Mouse (Mus musculus) spleen, adult 2 months (tissue): ENCODE measurements around the gene Ms4a15. TPM values are rescaled to one million over a fixed set of nuclear protein-coding genes. Genes with fewer than 3 reads are reported as not detected.
A peak's percentile ranks its signal among the peaks of the same experiment; 100 is the strongest.

Experiments used
- DNase-seq, 2 experiments: peaks; one replicate each; pipeline versions ENCODE4 v3.0.0 to v3.0.0-alpha.2; 2012 to 2021; ENCODE audit warnings: low spot score in 2 of 2, low read depth in 1 of 2
- H3K27ac ChIP-seq: fragments of 200-500 bp; 2 replicates; pipeline ENCODE4 v1.5.1; 2012; ENCODE audit warnings: low read length, inconsistent platforms; ENCODE audit not compliant: insufficient read depth
- H3K27me3 ChIP-seq: fragments of 200-500 bp; 2 replicates; pipeline ENCODE4 v1.6.1; 2012; ENCODE audit warnings: mild to moderate bottlenecking, moderate library complexity, low read length, inconsistent platforms; ENCODE audit not compliant: control insufficient read depth, insufficient read depth
- H3K36me3 ChIP-seq: fragments of 200-500 bp; 2 replicates; pipeline ENCODE4 v1.6.1; 2012; ENCODE audit warnings: mild to moderate bottlenecking, low read length, inconsistent platforms; ENCODE audit not compliant: control insufficient read depth, insufficient read depth
- H3K4me1 ChIP-seq: fragments of 200-500 bp; 2 replicates; pipeline ENCODE4 v1.6.1; 2011; ENCODE audit warnings: inconsistent platforms; ENCODE audit not compliant: control insufficient read depth, insufficient read depth, insufficient read length
- H3K4me3 ChIP-seq: fragments of 200-500 bp; 2 replicates; pipeline ENCODE4 v1.5.1; 2011; ENCODE audit warnings: mild to moderate bottlenecking, inconsistent platforms; ENCODE audit not compliant: insufficient read depth, insufficient read length; ENCODE audit errors: extremely low read depth
- CTCF ChIP-seq: fragments of 200-500 bp; IDR thresholded peaks from 2 replicates; pipeline ENCODE4 v1.5.1; 2011; ENCODE audit warnings: mild to moderate bottlenecking, inconsistent platforms; ENCODE audit not compliant: insufficient read depth, insufficient read length, insufficient replicate concordance; ENCODE audit errors: extremely low read depth
- POLR2A ChIP-seq: fragments of 200-500 bp; IDR thresholded peaks from 2 replicates; pipeline ENCODE4 v1.6.1; 2011; ENCODE audit warnings: low read depth, low read length, inconsistent platforms
- WGBS: fragments of 180-500 bp; shearing (Covaris S2); methylation state at CpG from one replicate; pipeline ENCODE4 v1.1.7; 2018; 5-methylcytosine and 5-hydroxymethylcytosine counted together
- polyA plus RNA-seq: library from polyadenylated mRNA; depleted of rRNA; stranded (reverse); fragments of >200 nt; gene quantifications from 2 replicates; pipeline ENCODE4 v1.2.3, GENCODE M21; 2012; rRNA removed

Ms4a15 gene
- polyA plus RNA-seq, 1 experiment, result 0.35 TPM

DNA sequence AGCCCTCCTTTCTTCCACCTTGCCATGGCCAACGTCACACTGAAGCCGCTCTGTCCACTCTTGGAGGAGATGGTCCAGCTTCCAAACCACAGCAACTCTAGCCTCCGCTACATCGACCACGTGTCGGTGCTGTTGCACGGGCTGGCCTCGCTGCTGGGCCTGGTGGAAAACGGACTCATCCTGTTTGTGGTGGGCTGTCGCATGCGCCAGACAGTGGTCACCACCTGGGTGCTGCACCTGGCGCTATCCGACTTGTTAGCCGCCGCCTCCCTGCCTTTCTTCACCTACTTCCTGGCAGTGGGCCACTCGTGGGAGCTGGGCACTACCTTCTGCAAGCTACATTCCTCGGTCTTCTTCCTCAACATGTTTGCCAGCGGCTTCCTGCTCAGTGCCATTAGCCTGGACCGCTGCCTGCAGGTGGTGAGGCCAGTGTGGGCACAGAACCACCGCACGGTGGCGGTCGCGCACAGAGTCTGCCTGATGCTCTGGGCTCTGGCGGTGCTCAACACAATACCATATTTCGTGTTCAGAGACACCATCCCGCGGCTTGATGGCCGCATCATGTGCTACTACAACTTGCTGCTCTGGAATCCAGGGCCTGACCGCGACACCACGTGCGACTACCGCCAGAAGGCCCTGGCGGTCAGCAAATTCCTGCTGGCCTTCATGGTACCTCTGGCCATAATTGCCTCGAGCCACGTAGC lies 52.8 kb downstream of the Ms4a15 start:
- no peak for TF ChIP-seq POLR2A
- TF ChIP-seq CTCF, result peak; percentile 76
- Histone ChIP-seq H3K27me3 (no peaks in the 10 kb centered on the region), H3K36me3 (peaks cover 20% of the 10 kb centered on the region), H3K4me3 (no peak overlapping the region), H3K4me1 (peaks cover 4% of the 10 kb centered on the region), H3K27ac (no peak overlapping the region)
- 37% methylated on average over 37 of the region's 37 CpGs for WGBS
- peak; percentile 28 to 58 for DNase-seq

DNA sequence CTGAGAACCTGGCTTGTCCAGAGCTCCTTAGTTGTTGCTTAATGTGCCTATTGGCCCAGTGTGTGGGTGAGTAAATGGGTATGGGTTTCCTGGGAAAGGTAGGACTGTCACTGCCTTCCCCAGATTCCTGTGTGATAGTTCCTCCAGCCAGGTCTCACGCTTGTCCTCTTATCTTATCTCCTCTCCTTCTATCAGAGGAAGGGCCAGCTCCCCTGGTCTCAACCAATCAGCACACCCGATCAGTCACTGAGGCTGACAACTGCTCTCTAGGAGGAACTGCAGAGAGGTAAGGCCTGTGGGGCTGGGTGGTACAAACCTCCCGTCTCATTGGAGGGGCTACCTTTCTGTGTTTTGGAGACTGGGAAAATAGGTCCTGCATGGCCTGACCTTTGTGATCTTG lies 54.3 kb downstream of the Ms4a15 start:
- WGBS, result 68% methylated on average over 3 of the region's 3 CpGs

DNA sequence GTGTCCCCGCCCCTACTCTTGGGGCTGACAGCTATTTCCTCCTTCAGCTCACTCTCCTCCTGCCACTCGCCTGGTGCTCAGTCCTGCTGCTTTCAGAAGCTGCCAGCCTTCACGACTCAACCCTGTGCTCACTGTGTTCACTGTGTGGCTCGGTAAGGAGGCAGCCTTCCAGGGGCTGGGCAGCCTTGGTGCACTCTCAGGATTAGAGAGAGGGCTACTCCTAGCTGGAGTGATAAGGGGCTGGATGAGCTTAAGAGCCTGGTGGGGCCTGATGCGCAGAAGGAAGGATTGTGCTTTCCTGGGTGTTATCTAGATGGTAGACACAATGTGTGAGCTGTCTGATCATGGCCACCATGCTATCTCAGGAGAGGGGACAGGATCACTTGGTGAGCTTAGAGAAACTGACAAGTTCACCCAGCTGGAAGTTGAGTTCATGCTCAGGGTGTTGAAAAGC lies 55.9 kb downstream of the Ms4a15 start, which contains the start of gene Ptgdr2:
TSS of gene Ptgdr2 (plus strand) at position 51 of the 454 bp plus-strand sequence.
- 36% methylated on average over 5 of the region's 5 CpGs for WGBS
- H3K36me3 ChIP-seq, result peaks cover 4% of the 10 kb centered on the region; the same call in 1 of the 2 replicates
- no peaks in the 10 kb centered on the region for H3K27me3 ChIP-seq
- peaks cover 4% of the 10 kb centered on the region for H3K4me1 ChIP-seq
- no peak within 1 kb of the TSS for H3K27ac ChIP-seq
- TF ChIP-seq POLR2A (no peak), CTCF (no peak)
- H3K4me3 ChIP-seq, result no peak within 1 kb of the TSS
- DNase-seq, result no peak

More for the DNA sequence above, 54.3 kb downstream of the Ms4a15 start:
- H3K36me3 ChIP-seq, result peaks cover 15% of the 10 kb centered on the region
- TF ChIP-seq POLR2A (no peak), CTCF (no peak)
- DNase-seq, result no peak
- no peak overlapping the region for H3K27ac ChIP-seq
- H3K4me3 ChIP-seq, result no peak overlapping the region
- H3K4me1 ChIP-seq, result peaks cover 4% of the 10 kb centered on the region
- H3K27me3 ChIP-seq, result no peaks in the 10 kb centered on the region

DNA sequence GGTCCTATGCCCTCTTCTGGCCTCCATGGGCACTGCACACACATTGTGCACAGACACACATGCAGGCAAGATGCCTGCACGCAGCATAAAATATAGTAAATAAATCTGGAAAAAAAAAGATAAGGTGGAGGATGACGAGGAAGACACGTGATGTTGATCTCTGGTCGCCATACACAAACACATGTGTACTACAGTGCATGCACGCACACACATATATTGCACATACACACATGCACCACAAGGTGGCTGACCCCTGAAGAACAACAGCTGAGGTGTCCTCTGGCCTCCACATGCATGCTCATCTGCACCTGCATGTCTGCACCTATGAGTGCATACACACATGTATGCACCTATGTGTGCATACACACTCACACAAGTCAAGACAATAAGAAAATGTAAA lies 57.0 kb downstream of the Ms4a15 start:
- DNase-seq, result no peak
- Histone ChIP-seq H3K4me3 (no peak overlapping the region), H3K36me3 (no peaks in the 10 kb centered on the region), H3K27ac (no peak overlapping the region), H3K4me1 (peaks cover 4% of the 10 kb centered on the region), H3K27me3 (no peaks in the 10 kb centered on the region)
- TF ChIP-seq CTCF (no peak), POLR2A (no peak)
- 92% methylated on average over 5 of the region's 5 CpGs for WGBS

DNA sequence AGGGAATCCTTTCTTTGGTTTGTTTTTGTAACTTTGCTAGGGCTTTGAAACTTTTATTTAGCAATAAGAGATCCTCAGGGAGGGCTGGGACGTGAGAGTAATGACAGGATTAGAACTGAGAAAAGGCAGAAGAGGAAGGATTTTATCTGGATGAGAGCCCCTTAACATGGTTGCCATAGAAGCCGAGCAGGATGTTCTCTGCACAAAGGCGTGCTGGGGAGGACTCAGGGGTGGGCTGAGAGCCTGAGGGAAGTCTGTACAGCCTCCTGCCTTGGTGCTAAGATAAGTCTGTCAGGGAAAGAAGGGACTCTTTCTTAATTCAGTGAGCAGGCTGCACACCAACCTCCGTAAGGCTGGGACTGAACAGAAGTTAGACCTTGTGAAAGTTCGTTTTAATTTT lies 58.0 kb downstream of the Ms4a15 start:
- Histone ChIP-seq H3K36me3 (no peaks in the 10 kb centered on the region), H3K4me1 (no peaks in the 10 kb centered on the region), H3K27me3 (no peaks in the 10 kb centered on the region), H3K4me3 (no peak overlapping the region), H3K27ac (no peak overlapping the region)
- TF ChIP-seq CTCF, result no peak
- TF ChIP-seq POLR2A, result no peak
- DNase-seq, result no peak
- WGBS, result 45% methylated on average over 5 of the region's 5 CpGs

DNA sequence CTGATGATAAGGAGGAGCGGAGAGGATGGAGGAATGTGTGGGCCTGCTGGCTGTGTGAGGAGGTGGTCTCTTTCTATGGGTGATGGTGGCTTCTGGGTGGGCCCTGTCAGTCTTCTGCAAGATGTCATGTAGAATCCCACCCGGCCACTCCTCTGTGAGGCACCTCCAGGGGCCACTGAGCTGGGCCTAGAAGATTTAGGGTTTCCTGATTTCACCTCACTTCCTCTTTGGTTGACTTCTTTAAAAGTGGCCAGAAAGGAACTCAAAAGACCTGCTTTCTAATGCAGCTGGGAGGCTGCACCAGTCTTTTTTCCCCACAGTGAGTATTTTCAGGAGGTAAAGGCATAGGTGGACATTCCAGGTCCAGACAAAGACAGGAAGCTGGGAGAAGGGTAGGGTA lies 62.4 kb downstream of the Ms4a15 start:
- no peak for DNase-seq
- WGBS, result 51% methylated on average over 2 of the region's 2 CpGs
- H3K27me3 ChIP-seq, result no peaks in the 10 kb centered on the region
- H3K4me3 ChIP-seq, result no peak overlapping the region
- H3K27ac ChIP-seq, result no peak overlapping the region
- no peaks in the 10 kb centered on the region for H3K36me3 ChIP-seq
- no peaks in the 10 kb centered on the region for H3K4me1 ChIP-seq
- TF ChIP-seq POLR2A (no peak), CTCF (no peak)

Other genes starting within 250 kb of the Ms4a15 start
- gene Cd6, start 163.2 kb downstream of the Ms4a15 start, polyA plus RNA-seq, result 41.0 and 47.0 TPM in 2 replicates
- 39.7 and 45.4 TPM in 2 replicates for gene Slc15a3, start 153.5 kb downstream of the Ms4a15 start, polyA plus RNA-seq
- gene Tmem132a, start 123.3 kb downstream of the Ms4a15 start, polyA plus RNA-seq, result 4.9 TPM in 2 replicates
- 45.8 and 47.9 TPM in 2 replicates for gene Tmem109, start 111.2 kb downstream of the Ms4a15 start, polyA plus RNA-seq
- gene Prpf19, start 98.0 kb downstream of the Ms4a15 start, polyA plus RNA-seq, result 146 and 181 TPM in 2 replicates
- gene Zp1, start 72.6 kb downstream of the Ms4a15 start, polyA plus RNA-seq, result 0.04 TPM in 2 replicates
- gene Ptgdr2, start 56.1 kb downstream of the Ms4a15 start, polyA plus RNA-seq, result 0.54 and 0.82 TPM in 2 replicates
- gene Ccdc86, start 44.0 kb downstream of the Ms4a15 start, polyA plus RNA-seq, result 4.3 and 5.8 TPM in 2 replicates
- gene Ms4a10, start 18.6 kb downstream of the Ms4a15 start, polyA plus RNA-seq, result not detected in 2 replicates
- not detected in 2 replicates for gene Ms4a18, start 24.8 kb upstream of the Ms4a15 start, polyA plus RNA-seq
- gene Ms4a8a, start 87.9 kb upstream of the Ms4a15 start, polyA plus RNA-seq, result 2.1 and 2.6 TPM in 2 replicates
- gene 1700017D01Rik, start 137.6 kb upstream of the Ms4a15 start, polyA plus RNA-seq, result not detected in 2 replicates
- not detected in 2 replicates for gene 1700025F22Rik, start 172.1 kb upstream of the Ms4a15 start, polyA plus RNA-seq
- gene Ms4a13, start 203.5 kb upstream of the Ms4a15 start, polyA plus RNA-seq, result not detected in 2 replicates
- gene Ms4a12, start 239.2 kb upstream of the Ms4a15 start, polyA plus RNA-seq, result not detected in 2 replicates